Mouse (Mus musculus) forebrain, postnatal 0 days (tissue): ENCODE measurements around the gene Arhgef7. TPM values are rescaled to one million over a fixed set of nuclear protein-coding genes. Genes with fewer than 3 reads are reported as not detected.

ENCODE experiments used
- ATAC-seq: fragments of 200-750 bp; cut with Nextera tagmentation; 2 replicates; pipeline ENCODE4 v1.8.0; 2017; ENCODE audit warnings: mild to moderate bottlenecking, moderate library complexity
- DNase-seq: peaks from one replicate; pipeline ENCODE4 v3.0.0-alpha.2; 2015
- H3K27ac ChIP-seq: fragments of 300-500 bp; sonication (generic); 2 replicates; pipeline ENCODE4 v1.5.1; 2014; ENCODE audit warnings: low read depth, mild to moderate bottlenecking, antibody characterized with exemption, low read length, moderate library complexity, mixed read lengths
- H3K27me3 ChIP-seq: fragments of 300-500 bp; sonication (generic); 2 replicates; pipeline ENCODE4 v1.6.1; 2014; ENCODE audit warnings: mild to moderate bottlenecking, low read length, mixed read lengths; ENCODE audit not compliant: insufficient read depth
- H3K36me3 ChIP-seq: fragments of 300-500 bp; sonication (generic); 2 replicates; pipeline ENCODE4 v1.6.1; 2014; ENCODE audit warnings: mild to moderate bottlenecking, moderate library complexity; ENCODE audit not compliant: insufficient read depth
- H3K4me1 ChIP-seq: fragments of 300-500 bp; sonication (generic); 2 replicates; pipeline ENCODE4 v1.6.1; 2014; ENCODE audit warnings: antibody characterized with exemption; ENCODE audit not compliant: insufficient read depth
- H3K4me2 ChIP-seq: fragments of 300-500 bp; sonication (generic); 2 replicates; pipeline ENCODE4 v1.6.1; 2014; ENCODE audit warnings: low read depth, mild to moderate bottlenecking, moderate library complexity
- H3K4me3 ChIP-seq: fragments of 300-500 bp; sonication (generic); 2 replicates; pipeline ENCODE4 v1.5.1; 2014; ENCODE audit warnings: low read depth, low read length, mixed read lengths
- H3K9ac ChIP-seq: fragments of 300-500 bp; sonication (generic); 2 replicates; pipeline ENCODE4 v1.6.1; 2014; ENCODE audit warnings: mild to moderate bottlenecking
- H3K9me3 ChIP-seq: fragments of 300-500 bp; sonication (generic); 2 replicates; pipeline ENCODE4 v1.6.1; 2016; ENCODE audit warnings: low read length
- CTCF ChIP-seq: sonication (generic); IDR thresholded peaks from 2 replicates; pipeline ENCODE4 v1.5.1; 2016; ENCODE audit warnings: antibody characterized with exemption, control low read depth, low read depth
- WGBS: fragments of 180-500 bp; shearing (Covaris S2); extraction: QIAGEN DNeasy Blood & Tissue Kit; methylation state at CpG from one replicate; pipeline ENCODE4 v1.1.7; 2014; 5-methylcytosine and 5-hydroxymethylcytosine counted together
- polyA plus RNA-seq: library from polyadenylated mRNA; unstranded; fragments of >200 nt; fragmentation: Nextera tagmentation; extraction: Ambion mirVana; gene quantifications from 2 replicates; pipeline ENCODE4 v1.2.1, GENCODE M21; 2015
- total RNA-seq: library from RNA; depleted of rRNA; stranded (reverse); fragments of >200 nt; gene quantifications from 2 replicates; pipeline ENCODE4 v1.2.3, GENCODE M21; 2014

The Arhgef7 gene
- total and polyA plus RNA-seq, 2 experiments from 2014 or later = 59.5 to 114 TPM

- no peak overlapping the region for H3K4me3 ChIP-seq
- no peaks in the 10 kb centered on the region for H3K36me3 ChIP-seq
- no peaks in the 10 kb centered on the region for H3K4me1 ChIP-seq
- no peaks in the 10 kb centered on the region for H3K9me3 ChIP-seq
- no peak overlapping the region for H3K27ac ChIP-seq
- ATAC-seq (no peak), DNase-seq (no peak)
- no peaks in the 10 kb centered on the region for H3K27me3 ChIP-seq
- TF ChIP-seq CTCF = peak; percentile 53
- H3K9ac ChIP-seq = no peak overlapping the region
- 86% methylated on average over 6 of the region's 6 CpGs for WGBS
- H3K4me2 ChIP-seq = no peak overlapping the region
Measured at GRCm38 (mm10) chr8:11712244-11712643, 15.3 kb upstream of the Arhgef7 start.

DNA sequence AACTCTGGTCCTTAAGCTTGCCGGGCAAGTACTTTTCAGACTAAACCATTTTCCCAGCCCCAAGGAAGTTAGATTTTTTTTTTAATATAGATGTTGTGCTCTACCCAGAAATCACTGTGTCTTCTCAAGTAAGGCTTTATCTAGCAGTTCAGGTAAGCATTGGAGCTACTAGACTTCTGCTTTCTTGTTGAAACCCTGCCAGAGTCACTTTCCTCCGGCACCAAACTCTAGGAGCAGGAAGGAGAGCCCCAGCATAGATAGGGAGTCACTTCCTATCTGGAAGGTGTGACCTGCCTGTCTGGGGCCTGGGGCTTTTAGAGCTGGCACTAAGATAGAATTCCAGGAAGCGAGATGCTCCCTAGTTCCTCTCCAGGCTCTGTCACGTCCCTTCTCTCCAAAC is 10.3 kb upstream of the Arhgef7 start:
- Histone ChIP-seq H3K9ac (no peak overlapping the region), H3K9me3 (no peaks in the 10 kb centered on the region), H3K36me3 (no peaks in the 10 kb centered on the region), H3K27me3 (no peaks in the 10 kb centered on the region), H3K4me3 (no peak overlapping the region), H3K4me2 (no peak overlapping the region), H3K27ac (no peak overlapping the region), H3K4me1 (no peaks in the 10 kb centered on the region)
- ATAC-seq = no peak
- no peak for TF ChIP-seq CTCF
- DNase-seq = no peak
- WGBS = 82% methylated on average over 4 of the region's 4 CpGs

- peak overlapping the region; percentile 67 for H3K4me3 ChIP-seq
- TF ChIP-seq CTCF = no peak
- ATAC-seq = peak; percentile 10
- H3K9me3 ChIP-seq = no peaks in the 10 kb centered on the region
- WGBS = 2% methylated on average over 22 of the region's 22 CpGs
- peak overlapping the region; percentile 100 for H3K27ac ChIP-seq
- H3K4me2 ChIP-seq = peak overlapping the region; percentile 58
- DNase-seq = no peak
- peaks cover 27% of the 10 kb centered on the region for H3K4me1 ChIP-seq
- no peaks in the 10 kb centered on the region for H3K36me3 ChIP-seq
- peak overlapping the region; percentile 99 for H3K9ac ChIP-seq
- H3K27me3 ChIP-seq = no peaks in the 10 kb centered on the region
Measured at GRCm38 (mm10) chr8:11727273-11727650, 259 bp upstream of the Arhgef7 start.

DNA sequence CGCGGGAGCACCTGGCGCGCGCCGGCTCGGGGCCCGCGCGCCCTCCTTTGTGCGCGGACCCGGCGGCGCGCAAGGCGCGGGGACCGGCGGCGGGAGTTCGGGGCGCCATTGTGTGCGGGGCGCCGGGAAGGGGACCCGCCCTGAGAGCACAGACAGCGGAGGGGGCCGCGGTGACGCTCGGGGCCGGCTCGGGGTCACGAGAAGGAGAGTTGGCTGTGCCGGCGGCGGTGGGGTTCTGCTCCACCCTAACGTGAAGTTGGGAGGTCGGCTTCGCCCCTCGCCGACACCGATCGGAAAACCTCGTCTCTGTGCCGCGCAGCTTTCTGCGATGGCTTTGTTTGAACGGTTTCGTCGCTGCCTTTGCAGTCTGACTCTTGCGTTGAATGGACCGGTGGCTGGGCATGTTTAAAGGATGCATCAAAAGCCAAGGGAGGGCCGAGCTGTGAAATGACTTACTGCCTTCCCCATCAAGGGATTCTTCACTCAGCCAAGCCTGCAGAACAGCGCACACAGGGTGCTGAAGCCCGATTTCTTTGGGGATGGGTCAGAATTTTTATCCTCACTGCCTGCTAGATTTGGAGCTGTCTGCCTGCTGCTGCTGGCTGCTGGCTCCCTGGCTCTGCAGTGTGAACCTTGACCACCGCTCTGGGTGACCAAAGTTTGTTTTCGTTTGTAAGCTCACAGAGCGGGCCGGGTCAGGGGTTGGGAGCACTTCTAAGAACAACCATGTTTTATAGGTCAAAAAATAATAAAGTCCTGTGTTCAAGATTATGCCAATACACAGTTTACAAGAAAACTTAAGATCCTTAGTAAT is 1.2 kb downstream of the Arhgef7 start:
- Histone ChIP-seq H3K4me3 (peak overlapping the region; percentile 67), H3K4me2 (peak overlapping the region; percentile 58), H3K9me3 (no peaks in the 10 kb centered on the region), H3K36me3 (no peaks in the 10 kb centered on the region), H3K27me3 (no peaks in the 10 kb centered on the region), H3K9ac (peak overlapping the region; percentile 99), H3K4me1 (peaks cover 27% of the 10 kb centered on the region), H3K27ac (peak overlapping the region; percentile 100)
- no peak for TF ChIP-seq CTCF
- WGBS = under 1% methylated on average over 57 of the region's 61 CpGs
- peak; percentile 57 for ATAC-seq
- peak; percentile 82 for DNase-seq

- Histone ChIP-seq H3K27me3 (no peaks in the 10 kb centered on the region), H3K4me1 (peaks cover 27% of the 10 kb centered on the region), H3K4me3 (peak overlapping the region; percentile 67; the same call in 1 of the 2 replicates), H3K9ac (no peak overlapping the region; the same call in 1 of the 2 replicates), H3K9me3 (no peaks in the 10 kb centered on the region), H3K4me2 (peak overlapping the region; percentile 58), H3K36me3 (peaks cover 5% of the 10 kb centered on the region; the same call in 1 of the 2 replicates), H3K27ac (no peak overlapping the region)
- ATAC-seq = no peak
- DNase-seq = peak; percentile 10
- no peak for TF ChIP-seq CTCF
- 59% methylated on average over 12 of the region's 12 CpGs for WGBS
Measured at GRCm38 (mm10) chr8:11730271-11730940, 2.9 kb downstream of the Arhgef7 start.

- ATAC-seq (no peak), DNase-seq (no peak)
- Histone ChIP-seq H3K9ac (no peak overlapping the region), H3K9me3 (no peaks in the 10 kb centered on the region), H3K4me1 (peaks cover 4% of the 10 kb centered on the region), H3K27ac (no peak overlapping the region), H3K36me3 (peaks cover 46% of the 10 kb centered on the region), H3K4me3 (no peak overlapping the region), H3K4me2 (no peak overlapping the region), H3K27me3 (no peaks in the 10 kb centered on the region)
- no peak for TF ChIP-seq CTCF
- 84% methylated on average over 15 of the region's 15 CpGs for WGBS
Measured at GRCm38 (mm10) chr8:11735672-11736235, 8.2 kb downstream of the Arhgef7 start.

GRCm38 (mm10) chr8:11737096-11737495 is 9.6 kb downstream of the Arhgef7 start:
- H3K9me3 ChIP-seq = no peaks in the 10 kb centered on the region
- H3K27me3 ChIP-seq = no peaks in the 10 kb centered on the region
- H3K4me2 ChIP-seq = no peak overlapping the region
- H3K9ac ChIP-seq = no peak overlapping the region
- 90% methylated on average over 6 of the region's 6 CpGs for WGBS
- no peaks in the 10 kb centered on the region for H3K4me1 ChIP-seq
- ATAC-seq = no peak
- no peak for DNase-seq
- H3K36me3 ChIP-seq = peaks cover 48% of the 10 kb centered on the region
- TF ChIP-seq CTCF = no peak
- no peak overlapping the region for H3K27ac ChIP-seq
- no peak overlapping the region for H3K4me3 ChIP-seq
